Mouse (Mus musculus): Measurements from ENCODE around the gene Gpr84.

GRCm38 (mm10) chr15:103298861-103299616, 11.4 kb downstream of the Gpr84 start:
- TF ChIP-seq CTCF (IDR thresholded peaks at IDR 0.05; ENCODE audit: borderline replicate concordance, insufficient read depth, low read depth, low read length), result no peak
- TF ChIP-seq POLR2A (IDR thresholded peaks at IDR 0.05; ENCODE audit: borderline replicate concordance, insufficient read depth, low read length), result no peak

All from cerebellum, adult 2 months (tissue).